Comparison of ENCODE assay signal across 21 mouse cellular contexts in the genomic region with DNA sequence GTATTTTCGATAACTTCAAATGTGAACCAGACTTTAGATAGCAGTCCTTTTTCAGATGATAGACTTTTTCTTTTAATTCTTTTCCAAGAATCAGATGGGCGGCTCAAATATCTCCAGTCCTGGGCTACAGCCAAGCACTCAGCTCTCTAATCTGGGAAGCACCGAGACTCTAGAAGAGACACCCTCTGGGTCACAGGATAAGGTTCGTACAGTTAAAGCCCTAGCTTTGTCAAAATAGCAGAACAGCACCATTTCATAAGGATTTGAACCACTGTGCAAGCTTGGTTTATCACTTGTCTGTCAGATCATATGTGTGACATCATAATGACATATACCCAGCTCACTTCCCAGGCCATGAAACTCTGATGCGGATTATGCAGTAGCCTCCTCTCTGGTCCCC. TPM values are rescaled to one million over a fixed set of nuclear protein-coding genes. Genes with fewer than 3 reads are reported as not detected.
DNase-seq lines count a peak whose midpoint lies in the region; ATAC-seq and TF ChIP-seq lines count a peak whose summit lies in the region.
"Had no signal": no experiment of that assay in that cellular context is flagged by ENCODE, and none has a peak within 500 bp of the region (broad histone marks: within the 10 kb centered on the region; RNA-seq: fewer than 3 reads in every experiment).

No protein-coding gene starts in this region.

- TF ChIP-seq EP300 in MEL (IDR thresholded peaks at IDR 0.05; ENCODE audit: low read depth in 1 of 2, low read length in 2 of 2) = peak; percentile 11 to 59; a peak in 3 of 4 replicates

- H3K27me3 ChIP-seq in liver, embryonic 12.5 days (replicated peaks) = no peaks in the 10 kb centered on the region
- H3K27me3 ChIP-seq in MEL (ENCODE audit: control insufficient read depth in 1 of 2, insufficient read depth in 2 of 2, low read length in 2 of 2) = no peaks in the 10 kb centered on the region
- no peaks in the 10 kb centered on the region for H3K27me3 ChIP-seq in kidney, embryonic 14.5 days (ENCODE audit: control insufficient read depth, insufficient read depth, low read length)
- H3K27me3 ChIP-seq: embryonic facial prominence, embryonic 15.5 days; hindbrain, embryonic 13.5 days had no signal

- ATAC-seq in liver, embryonic 12.5 days = peak; percentile 24; the same call in 1 of the 2 replicates
- ATAC-seq in kidney, embryonic 14.5 days (ENCODE audit: low FRiP score, low TSS enrichment) = no peak
- ATAC-seq: forebrain, embryonic 14.5 days; hindbrain, postnatal 0 days had no signal

- no peak overlapping the region for H3K27ac ChIP-seq in liver, embryonic 12.5 days
- no peak overlapping the region for H3K27ac ChIP-seq in MEL (ENCODE audit: control insufficient read depth, low read depth, low read length)
- no peak overlapping the region for H3K27ac ChIP-seq in kidney, embryonic 14.5 days (ENCODE audit: low read depth, low read length)
- H3K27ac ChIP-seq: embryonic facial prominence, embryonic 15.5 days; forebrain, embryonic 10.5 days; heart, adult 2 months; hindbrain, embryonic 13.5 days; hindbrain, postnatal 0 days had no signal

- H3K36me3 ChIP-seq in liver, embryonic 12.5 days = peaks cover 85% of the 10 kb centered on the region
- H3K36me3 ChIP-seq in MEL (ENCODE audit: control insufficient read depth in 1 of 2, insufficient read depth in 2 of 2, low read length in 2 of 2) = peaks cover 3 to 23% of the 10 kb centered on the region in 2 experiments; a peak in 2 of 4 replicates
- H3K36me3 ChIP-seq in kidney, embryonic 14.5 days (ENCODE audit: control insufficient read depth, insufficient read depth, low read length) = peaks cover 64% of the 10 kb centered on the region

- H3K4me1 ChIP-seq in liver, embryonic 12.5 days = peaks cover 20% of the 10 kb centered on the region
- H3K4me1 ChIP-seq in MEL (ENCODE audit: control insufficient read depth in 1 of 2, insufficient read depth in 2 of 2, low read length in 2 of 2) = no peaks in the 10 kb centered on the region
- H3K4me1 ChIP-seq in kidney, embryonic 14.5 days (ENCODE audit: control insufficient read depth, insufficient read depth, low read length) = no peaks in the 10 kb centered on the region
- H3K4me1 ChIP-seq: embryonic facial prominence, embryonic 15.5 days; forebrain, embryonic 10.5 days; hindbrain, embryonic 13.5 days had no signal

- H3K9me3 ChIP-seq in liver, embryonic 12.5 days (replicated peaks) = no peaks in the 10 kb centered on the region
- H3K9me3 ChIP-seq in MEL (replicated peaks; ENCODE audit: insufficient read depth, low read length) = no peaks in the 10 kb centered on the region
- no peaks in the 10 kb centered on the region for H3K9me3 ChIP-seq in kidney, embryonic 14.5 days (ENCODE audit: control insufficient read depth, low read length)
- H3K9me3 ChIP-seq: embryonic facial prominence, embryonic 15.5 days; forebrain, embryonic 10.5 days; G1E; hindbrain, embryonic 13.5 days had no signal

- H3K79me2 ChIP-seq in MEL (ENCODE audit: control insufficient read depth, insufficient read depth, low read length, poor library complexity) = no peaks in the 10 kb centered on the region

- H3K9ac ChIP-seq in liver, embryonic 12.5 days = no peak overlapping the region
- no peak overlapping the region for H3K9ac ChIP-seq in MEL (ENCODE audit: control insufficient read depth, low read depth, low read length, poor library complexity, severe bottlenecking)
- no peak overlapping the region for H3K9ac ChIP-seq in kidney, embryonic 14.5 days (ENCODE audit: low read depth, low read length)
- H3K9ac ChIP-seq: embryonic facial prominence, embryonic 15.5 days; hindbrain, embryonic 13.5 days had no signal

- WGBS in liver, embryonic 12.5 days (ENCODE audit: insufficient replicate concordance) = 65% methylated on average over 5 of the region's 5 CpGs
- WGBS in kidney, embryonic 14.5 days = 94% methylated on average over 5 of the region's 5 CpGs

- no peak overlapping the region for H3K4me3 ChIP-seq in liver, embryonic 12.5 days
- H3K4me3 ChIP-seq in MEL (ENCODE audit: control insufficient read depth in 1 of 2, insufficient read depth in 1 of 2, low read depth in 2 of 2, low read length in 2 of 2) = no peak overlapping the region
- no peak overlapping the region for H3K4me3 ChIP-seq in kidney, embryonic 14.5 days (ENCODE audit: low read length)
- H3K4me3 ChIP-seq: embryonic facial prominence, embryonic 15.5 days; erythroblast, embryonic 14.5 days; forebrain, embryonic 10.5 days; heart, adult 2 months; hindbrain, embryonic 13.5 days had no signal

- no peak for TF ChIP-seq POLR2A in MEL (IDR thresholded peaks at IDR 0.05; ENCODE audit: control insufficient read depth in 1 of 2, insufficient read depth in 1 of 2, low read depth in 1 of 2, low read length in 2 of 2, poor library complexity in 1 of 2)

- DNase-seq in liver (no peak), MEL (ENCODE audit: low read depth, low spot score) (peak; percentile 54)
- peak; percentile 29 for DNase-seq in c-Kit-positive CD71-positive TER-119-positive erythroid progenitor cells, embryonic 14.5 days (ENCODE audit: low spot score)
- DNase-seq in natural killer cell, adult 2 months (ENCODE audit: low spot score in 2 of 2) = no peak
- DNase-seq: adrenal gland, postnatal 10 days; cerebellum, adult 2 months; cerebellum, postnatal 10 days; embryo, embryonic 11 days; gastrocnemius, postnatal 14 days; heart, adult 2 months; heart, postnatal 10 days had no signal

- TF ChIP-seq RAD21 in MEL (IDR thresholded peaks at IDR 0.05; ENCODE audit: low read depth, low read length) = no peak

- H3K4me2 ChIP-seq in liver, embryonic 12.5 days = no peak overlapping the region
- no peak overlapping the region for H3K4me2 ChIP-seq in kidney, embryonic 14.5 days (replicated peaks; ENCODE audit: low read depth, low read length)
- H3K4me2 ChIP-seq: embryonic facial prominence, embryonic 15.5 days; heart, embryonic 11.5 days; hindbrain, embryonic 13.5 days had no signal

- no peak for TF ChIP-seq CTCF in MEL (IDR thresholded peaks at IDR 0.05 in 2 of 3, conservative IDR thresholded peaks at IDR 0.05 in 1 of 3; ENCODE audit: control insufficient read depth in 1 of 3, insufficient read depth in 1 of 3, low read depth in 2 of 3, low read length in 3 of 3, poor library complexity in 1 of 3, severe bottlenecking in 1 of 3)

TF ChIP-seq in MEL, 35 proteins besides CTCF, POLR2A, EP300 and RAD21:
- peak; percentile 25; the same call in 1 of the 2 replicates for TF ChIP-seq RCOR1 (IDR thresholded peaks at IDR 0.05; ENCODE audit: low read depth, low read length)
- TF ChIP-seq TAL1 (IDR thresholded peaks at IDR 0.05; ENCODE audit: low read length) = no peak
- no peak for TF ChIP-seq USF1 (IDR thresholded peaks at IDR 0.05; ENCODE audit: low read depth, low read length)
- peak; percentile 16; the same call in 1 of the 2 replicates for TF ChIP-seq TCF12 (IDR thresholded peaks at IDR 0.05; ENCODE audit: low read depth, low read length)
- no peak for TF ChIP-seq SMC3 (IDR thresholded peaks at IDR 0.05; ENCODE audit: low read depth, low read length)
TF ChIP-seq in MEL: peak in this region for 2.

RNA-seq across cellular contexts. Expression of a gene that starts 21.6 kb away (rescaled TPM):
- polyA plus RNA-seq in liver, embryonic 12.5 days (2016; fragmentation: Nextera tagmentation; extraction: Ambion mirVana) = 0.37 and 0.46 TPM in 2 replicates
- total RNA-seq in MEL (2012; rRNA removed) = not detected in 2 replicates
- not detected for polyA plus RNA-seq in MEL (2012; ENCODE audit: insufficient read depth in 1 of 2, insufficient read length in 2 of 2, low read depth in 1 of 2, low replicate concordance in 2 of 2, missing spikeins in 1 of 2)
- polyA plus RNA-seq in kidney, embryonic 14.5 days (2014; fragmentation: Nextera tagmentation; extraction: Ambion mirVana) = 3.1 and 5.1 TPM in 2 replicates
- polyA plus RNA-seq: erythroblast, embryonic 14.5 days had no signal

RNA-seq across cellular contexts. Expression of a gene that starts 33.6 kb away (rescaled TPM):
- polyA plus RNA-seq in liver, embryonic 12.5 days (2016; fragmentation: Nextera tagmentation; extraction: Ambion mirVana) = 15.2 TPM in 2 replicates
- 17.6 and 21.4 TPM in 2 replicates for total RNA-seq in MEL (2012; rRNA removed)
- 10 to 100 TPM in 1 of 2 experiments, not detected in 1; 31.4 TPM for polyA plus RNA-seq in MEL (2012; ENCODE audit: insufficient read depth in 1 of 2, insufficient read length in 2 of 2, low read depth in 1 of 2, low replicate concordance in 2 of 2, missing spikeins in 1 of 2)
- 19.0 and 31.1 TPM in 2 replicates for polyA plus RNA-seq in kidney, embryonic 14.5 days (2014; fragmentation: Nextera tagmentation; extraction: Ambion mirVana)

RNA-seq across cellular contexts. Expression of a gene that starts 35.3 kb away (rescaled TPM):
- 267 and 280 TPM in 2 replicates for polyA plus RNA-seq in liver, embryonic 12.5 days (2016; fragmentation: Nextera tagmentation; extraction: Ambion mirVana)
- 636 and 640 TPM in 2 replicates for total RNA-seq in MEL (2012; rRNA removed)
- 1,000 to 10,000 TPM in 1 of 2 experiments, 100 to 1,000 TPM in 1; 115 to 1,273 TPM for polyA plus RNA-seq in MEL (2012; ENCODE audit: insufficient read depth in 1 of 2, insufficient read length in 2 of 2, low read depth in 1 of 2, low replicate concordance in 2 of 2, missing spikeins in 1 of 2)
- 94.0 and 174 TPM in 2 replicates for polyA plus RNA-seq in kidney, embryonic 14.5 days (2014; fragmentation: Nextera tagmentation; extraction: Ambion mirVana)

Comparison
In these comparisons a context has a peak if more than half of its experiments do, and no peak if none do; other contexts are left out.
1. DNase-seq: peak in MEL (single experiment) and c-Kit-positive CD71-positive TER-119-positive erythroid progenitor cells, embryonic 14.5 days (single experiment); none in liver (single experiment) and natural killer cell, adult 2 months (0 of 2).